Mouse (Mus musculus): ENCODE data around the gene Igfbp4. TPM values are rescaled to one million over a fixed set of nuclear protein-coding genes. Genes with fewer than 3 reads are reported as not detected.

Igfbp4 gene
- total and polyA plus RNA-seq, 3 experiments, result 0.16 to 0.21 TPM; not detected in 1

GRCm38 (mm10) chr11:99040346-99040974 is 584 bp upstream of the Igfbp4 start:
- Histone ChIP-seq H3K4me1 (ENCODE audit: control insufficient read depth in 1 of 2, insufficient read depth in 2 of 2) (peaks cover 4 to 21% of the 10 kb centered on the region in 2 experiments; a peak in 3 of 4 replicates), H3K9me3 (replicated peaks; ENCODE audit: low read length) (no peaks in the 10 kb centered on the region), H3K79me2 (replicated peaks; ENCODE audit: control insufficient read depth, extremely low read depth, insufficient read depth, poor library complexity, severe bottlenecking) (no peaks in the 10 kb centered on the region), H3K4me3 (replicated peaks in 1 of 3; ENCODE audit: low read depth in 2 of 3, low read length in 2 of 3, poor library complexity in 1 of 3) (no peak overlapping the region), H3K27ac (ENCODE audit: insufficient read depth, low read depth) (no peak overlapping the region), H3K9ac (ENCODE audit: insufficient read depth, low read depth) (peak overlapping the region; percentile 23; the same call in 1 of the 2 replicates), H3K27me3 (replicated peaks) (peaks cover 38% of the 10 kb centered on the region), H3K4me2 (ENCODE audit: insufficient read depth, low read depth, poor library complexity, severe bottlenecking) (peak overlapping the region; percentile 79), H3K36me3 (replicated peaks in 1 of 2; ENCODE audit: control insufficient read depth in 1 of 2, insufficient read depth in 1 of 2, low read length in 1 of 2) (no peaks in the 10 kb centered on the region)
- peak; percentile 29 for TF ChIP-seq RAD21 (IDR thresholded peaks at IDR 0.05; ENCODE audit: low read depth, low read length)
- TF ChIP-seq CTCF (conservative IDR thresholded peaks at IDR 0.05 in 1 of 2, IDR thresholded peaks at IDR 0.05 in 1 of 2; ENCODE audit: low read depth in 2 of 2, low read length in 2 of 2), result peak in 1 of 2 experiments; percentile 91; a peak in 2 of 4 replicates
- no peak for TF ChIP-seq JUND (conservative IDR thresholded peaks at IDR 0.05; ENCODE audit: low read depth, low read length)
- TF ChIP-seq USF2 (conservative IDR thresholded peaks at IDR 0.05; ENCODE audit: low read depth, low read length), result no peak
- TF ChIP-seq USF1 (IDR thresholded peaks at IDR 0.05; ENCODE audit: low read depth, low read length), result no peak
- no peak for DNase-seq (ENCODE audit: extremely low read depth)
- in situ Hi-C loops (cut with MboI; ENCODE audit: low pct_ligation_motif_present, low pct_unique_long_range_greater_than_20kb, low sequenced_read_pairs) (loop anchor here (5.0 kb wide), 1 partner anchor 92 kb away; no protein-coding TSS in a partner anchor), dilution Hi-C loops (cut with MboI; ENCODE audit: extremely low pct_ligation_motif_present, extremely low pct_unique_long_range_greater_than_20kb, low sequenced_read_pairs) (no loop called here)

GRCm38 (mm10) chr11:99041841-99042780 is 1.1 kb downstream of the Igfbp4 start:
- Histone ChIP-seq H3K4me1 (ENCODE audit: control insufficient read depth in 1 of 2, insufficient read depth in 2 of 2) (peaks cover 4 to 21% of the 10 kb centered on the region in 2 experiments; a peak in 3 of 4 replicates), H3K79me2 (replicated peaks; ENCODE audit: control insufficient read depth, extremely low read depth, insufficient read depth, poor library complexity, severe bottlenecking) (no peaks in the 10 kb centered on the region), H3K36me3 (replicated peaks in 1 of 2; ENCODE audit: control insufficient read depth in 1 of 2, insufficient read depth in 1 of 2, low read length in 1 of 2) (no peaks in the 10 kb centered on the region), H3K9me3 (replicated peaks; ENCODE audit: low read length) (no peaks in the 10 kb centered on the region), H3K27me3 (replicated peaks) (peaks cover 43% of the 10 kb centered on the region), H3K4me2 (ENCODE audit: insufficient read depth, low read depth, poor library complexity, severe bottlenecking) (peak overlapping the region; percentile 42), H3K4me3 (replicated peaks in 1 of 3; ENCODE audit: low read depth in 2 of 3, low read length in 2 of 3, poor library complexity in 1 of 3) (peak overlapping the region in 1 of 3 experiments; percentile 13), H3K27ac (ENCODE audit: insufficient read depth, low read depth) (no peak overlapping the region), H3K9ac (ENCODE audit: insufficient read depth, low read depth) (0 out of 2 replicates have a peak overlapping the region, but pooled peaks have one; percentile 1)
- DNase-seq (ENCODE audit: extremely low read depth), result no peak
- TF ChIP-seq TCF12 (IDR thresholded peaks at IDR 0.05; ENCODE audit: low read depth, low read length), result no peak
- no peak for TF ChIP-seq CHD1 (IDR thresholded peaks at IDR 0.05; ENCODE audit: low read depth, low read length)
- TF ChIP-seq CTCF (conservative IDR thresholded peaks at IDR 0.05 in 1 of 2, IDR thresholded peaks at IDR 0.05 in 1 of 2; ENCODE audit: low read depth in 2 of 2, low read length in 2 of 2), result no peak
- TF ChIP-seq MAZ (IDR thresholded peaks at IDR 0.05; ENCODE audit: low read depth, low read length), result no peak
- in situ Hi-C loops (cut with MboI; ENCODE audit: low pct_ligation_motif_present, low pct_unique_long_range_greater_than_20kb, low sequenced_read_pairs) (loop anchor here (5.0 kb wide), 1 partner anchor 90 kb away; no protein-coding TSS in a partner anchor), dilution Hi-C loops (cut with MboI; ENCODE audit: extremely low pct_ligation_motif_present, extremely low pct_unique_long_range_greater_than_20kb, low sequenced_read_pairs) (no loop called here)

All from CH12.LX (cell line).